Mouse (Mus musculus): ENCODE results near the gene Hapln2.

Gene Hapln2

DNA sequence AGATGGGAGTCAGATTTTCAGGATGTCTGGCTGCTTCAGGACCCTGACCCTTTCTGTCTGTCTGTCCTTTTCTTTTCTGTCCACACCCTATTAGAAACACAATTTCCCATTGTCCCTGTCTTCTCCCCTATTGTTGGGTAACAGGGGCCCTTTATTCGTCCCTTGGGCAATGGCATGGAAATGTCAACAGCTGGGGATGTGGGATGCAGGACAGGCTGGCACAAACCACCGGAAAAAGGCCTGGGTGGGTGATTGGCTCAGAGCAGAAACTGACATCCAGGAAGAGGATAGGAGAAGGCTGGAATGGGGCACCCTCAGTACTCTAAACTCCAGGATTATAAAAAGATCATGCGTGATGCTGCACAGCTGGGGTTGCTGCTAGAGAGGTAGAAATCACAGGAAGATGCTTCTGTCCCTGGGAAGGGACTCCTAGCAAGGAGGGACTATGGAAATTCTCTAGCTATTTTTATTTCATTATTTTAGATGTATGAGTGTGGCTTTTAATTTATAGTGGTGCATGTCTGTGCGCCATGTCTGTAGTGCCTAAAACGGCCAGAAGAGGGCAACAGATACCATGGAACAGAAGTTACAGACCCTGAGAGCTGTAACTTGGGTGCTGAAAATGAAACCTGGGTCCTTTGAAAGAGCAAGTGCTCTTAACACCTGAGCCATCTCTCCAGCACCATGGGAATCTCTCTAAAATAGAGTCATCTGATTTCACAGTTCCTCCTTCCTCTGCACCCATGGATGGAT, at the start of gene Hapln2:
TSS of gene Hapln2 (minus strand) at position 150 of the 753 bp plus-strand sequence.
- DNase-seq, result peak in 1 of 2 experiments; percentile 25

DNA sequence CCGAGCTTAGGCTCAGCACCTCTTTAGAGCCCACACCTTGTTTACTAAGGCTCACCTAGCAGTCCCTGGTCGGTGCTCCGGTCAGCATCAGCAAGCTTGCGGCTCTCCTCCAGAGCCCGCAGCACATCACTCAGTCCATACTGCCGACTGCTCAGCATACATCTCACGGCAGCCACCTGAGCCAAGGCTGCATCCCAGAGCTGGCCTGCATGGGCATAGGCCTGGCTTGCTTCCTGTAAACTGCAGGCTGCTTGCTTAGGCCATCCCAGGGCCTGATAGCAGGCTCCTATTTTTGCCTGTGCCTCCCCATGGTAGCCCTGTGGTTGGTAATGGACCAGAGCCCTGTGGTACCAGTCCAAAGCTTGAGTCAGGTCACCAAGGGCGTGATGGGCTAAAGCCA, 47.4 kb upstream of the Hapln2 start:
- no peak for DNase-seq

DNA sequence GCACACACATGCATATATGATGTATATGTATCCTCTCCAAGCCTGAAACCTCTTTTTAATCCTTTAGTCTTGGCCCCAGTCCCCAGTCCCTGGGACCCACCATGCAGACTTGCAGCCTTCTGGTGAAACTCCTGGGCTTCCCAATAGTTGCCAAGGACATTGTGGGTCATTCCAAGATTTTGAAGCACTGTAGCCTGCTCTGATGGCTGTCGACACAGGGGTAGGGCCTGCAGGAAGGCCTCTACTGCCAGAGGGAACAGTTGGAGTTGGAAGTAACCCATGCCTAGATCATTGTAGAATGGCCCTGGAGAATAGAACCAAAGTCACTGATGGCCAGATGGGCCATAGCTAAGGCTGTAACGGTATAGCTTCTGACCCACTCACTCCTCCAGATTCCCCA, 47.0 kb upstream of the Hapln2 start:
- no peak for DNase-seq

DNA sequence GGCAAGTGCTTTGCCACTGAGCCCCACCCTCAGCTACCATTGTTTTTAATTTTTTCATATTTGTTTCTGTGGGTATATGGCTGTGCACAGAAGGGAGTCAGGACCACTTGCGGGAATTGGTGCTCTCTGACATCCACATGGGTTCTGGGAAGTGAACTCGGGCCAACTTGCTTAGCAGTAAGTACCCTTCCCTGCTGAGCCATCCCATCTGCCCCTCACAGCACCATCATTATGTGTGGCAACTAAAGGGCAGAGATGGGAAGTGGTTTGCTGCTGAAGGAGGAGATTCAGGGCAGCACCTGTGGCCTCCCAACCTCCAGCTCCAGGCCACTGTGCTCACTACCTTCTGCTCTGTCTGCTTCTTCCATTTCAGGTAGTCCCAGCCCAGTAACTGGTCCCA, 46.2 kb upstream of the Hapln2 start:
- DNase-seq, result no peak

DNA sequence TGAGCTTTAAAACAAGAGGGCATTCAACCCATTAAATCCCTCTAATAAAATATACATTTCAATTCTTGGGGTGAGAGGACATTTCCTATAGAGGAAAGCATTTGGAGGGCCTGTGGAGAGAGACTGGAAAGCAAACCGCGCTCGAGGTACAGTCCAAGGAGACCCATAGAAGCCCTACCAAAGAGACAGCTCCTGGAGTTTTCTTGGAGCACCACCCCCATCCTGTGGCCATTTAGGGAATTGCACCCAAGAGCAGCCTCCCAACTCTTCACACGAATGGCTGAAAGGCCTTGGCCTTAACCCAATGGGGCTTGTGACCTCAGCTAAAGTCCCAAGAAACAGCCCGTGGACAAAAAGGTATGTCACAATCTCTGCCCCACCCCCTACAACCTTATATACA, 44.4 kb upstream of the Hapln2 start:
- peak; percentile 81 to 88 for DNase-seq

DNA sequence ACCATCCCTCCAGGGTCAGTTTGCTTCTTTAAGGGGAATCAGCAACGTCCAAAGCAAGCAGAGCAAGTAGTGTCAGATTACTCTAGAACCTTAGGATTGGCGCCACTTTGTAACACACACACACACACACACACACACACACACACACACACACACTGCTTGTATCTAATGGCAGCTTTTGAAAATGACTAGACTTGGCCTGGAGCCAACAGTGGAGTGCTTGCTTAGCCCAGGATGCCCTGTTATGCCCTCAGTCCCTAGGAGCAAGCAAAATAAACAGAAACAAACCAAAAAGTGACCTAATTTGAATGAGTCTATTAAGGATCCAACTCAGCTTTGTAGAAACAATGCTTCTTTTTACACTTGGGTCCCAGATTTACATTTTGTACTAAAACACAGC, 41.0 kb upstream of the Hapln2 start:
- DNase-seq, result peak in 1 of 2 experiments; percentile 13

DNA sequence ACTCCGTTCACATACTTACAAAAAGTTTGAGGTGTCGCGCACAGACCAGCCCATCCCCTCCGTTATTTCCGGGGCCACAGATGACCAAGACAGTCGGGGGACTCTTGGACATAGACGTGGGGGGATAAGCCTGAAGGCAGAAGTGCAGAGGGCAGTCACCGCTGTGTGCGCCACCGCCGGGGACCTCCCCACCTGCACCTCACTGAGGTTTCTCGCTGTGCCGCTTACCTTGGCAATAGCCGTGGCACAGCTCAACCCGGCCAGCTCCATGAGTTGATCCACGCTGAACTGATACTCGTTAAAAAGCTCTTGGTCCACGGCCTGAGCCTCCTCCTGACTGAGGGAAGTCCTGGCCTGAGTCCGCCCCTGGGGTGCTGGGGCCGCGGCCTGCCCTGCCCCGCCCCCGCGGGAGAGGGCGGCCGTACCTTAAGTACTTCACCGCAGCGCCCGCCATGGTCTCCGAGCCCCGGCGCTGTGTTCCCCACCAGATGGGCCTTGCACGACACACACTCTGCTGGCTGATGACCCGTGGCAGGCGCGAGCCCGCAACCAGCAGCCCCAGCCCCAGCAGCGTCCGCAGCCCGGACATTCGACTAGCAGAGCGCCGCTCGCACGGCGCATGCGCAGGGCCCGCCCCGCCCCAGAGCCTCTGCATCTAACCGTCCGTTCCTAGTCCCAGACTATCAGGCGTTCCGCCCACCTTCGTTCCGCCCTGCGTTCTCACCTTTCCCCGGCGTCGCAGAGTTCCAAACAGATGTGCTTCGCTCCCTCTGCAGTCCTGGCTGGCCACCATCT, 30.7 kb upstream of the Hapln2 start, which contains the start of gene Naxe:
TSS of gene Naxe (minus strand) at position 594 of the 795 bp plus-strand sequence.
- DNase-seq, result peak; percentile 87 to 93

DNA sequence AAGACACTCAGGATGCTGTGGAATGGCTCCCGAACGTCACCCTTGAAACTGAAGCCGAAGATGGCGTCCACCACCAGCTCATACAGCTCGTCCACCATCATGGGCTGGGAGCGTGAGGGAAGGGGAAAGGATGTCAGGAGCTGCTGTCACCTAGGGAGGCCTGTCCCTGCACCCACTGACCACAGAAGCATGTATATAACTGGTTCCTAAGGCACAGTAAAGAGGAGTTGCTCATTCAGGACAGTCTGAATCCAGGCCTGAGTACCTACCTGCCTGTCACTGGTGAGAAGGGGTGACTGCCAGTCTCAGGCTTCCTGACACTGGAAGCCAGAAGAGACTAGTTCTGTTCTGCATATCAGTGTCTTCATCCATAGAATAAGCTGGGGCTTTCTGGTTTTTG, 29.6 kb upstream of the Hapln2 start:
- no peak for DNase-seq

DNA sequence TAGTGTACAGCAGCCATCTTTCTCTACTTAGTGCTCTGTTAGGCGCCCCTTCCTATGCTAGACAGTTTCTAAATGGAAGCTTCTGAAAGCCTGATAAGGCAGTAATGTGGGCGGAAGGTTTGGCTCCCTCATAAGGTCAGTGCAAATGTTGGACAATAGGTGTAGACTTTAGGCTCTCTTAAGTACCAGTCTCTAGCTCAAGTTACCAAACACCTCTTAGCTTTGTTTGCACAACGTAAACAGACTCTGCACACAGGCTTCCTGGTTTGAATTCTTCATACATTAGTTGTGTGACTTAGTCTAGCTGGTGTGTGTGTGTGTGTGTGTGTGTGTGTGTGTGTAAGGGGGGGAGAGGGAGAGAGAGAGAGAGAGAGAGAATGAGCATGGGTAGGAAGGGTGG, 22.1 kb upstream of the Hapln2 start:
- DNase-seq, result no peak

DNA sequence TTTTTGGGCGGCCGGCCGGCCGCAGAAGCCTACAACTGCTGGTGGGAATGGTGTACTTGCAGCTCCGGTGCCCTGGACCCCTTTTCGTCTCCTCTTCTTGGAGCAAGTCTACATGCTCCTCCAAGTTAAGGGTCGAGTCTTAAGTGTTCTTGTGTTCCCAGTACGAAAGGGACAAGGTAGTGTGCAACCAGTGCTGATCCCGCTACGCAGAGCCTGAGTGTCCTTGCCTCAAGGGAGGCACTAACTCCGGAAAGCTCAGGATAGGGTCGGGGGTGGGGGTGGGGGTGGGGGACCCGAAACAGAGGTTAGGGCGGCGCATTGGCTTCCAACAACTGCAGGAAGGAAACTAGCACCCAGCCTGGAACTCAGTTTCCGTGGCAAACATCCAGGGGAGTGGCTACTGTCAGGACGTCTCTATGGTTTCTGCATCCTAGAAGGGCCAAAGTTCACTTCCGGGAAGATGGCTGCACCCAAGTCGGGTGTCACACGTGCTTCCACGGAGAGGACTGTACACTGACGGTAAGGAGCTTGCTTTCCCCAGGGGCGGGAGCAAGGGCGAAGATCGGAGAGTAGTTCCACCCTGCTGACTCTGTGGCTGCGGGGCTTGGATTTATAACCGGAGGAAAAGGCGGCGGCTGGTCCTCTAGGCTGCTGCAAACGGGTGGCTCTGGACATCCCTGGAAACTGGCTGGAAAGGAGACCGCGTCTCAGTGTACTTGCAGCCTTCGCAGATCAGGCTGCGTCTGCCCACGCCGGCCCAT, 15.5 kb upstream of the Hapln2 start, which contains the start of gene Gpatch4:
TSS of gene Gpatch4 (plus strand) at position 448 of the 761 bp plus-strand sequence.
- peak; percentile 95 to 96 for DNase-seq

DNA sequence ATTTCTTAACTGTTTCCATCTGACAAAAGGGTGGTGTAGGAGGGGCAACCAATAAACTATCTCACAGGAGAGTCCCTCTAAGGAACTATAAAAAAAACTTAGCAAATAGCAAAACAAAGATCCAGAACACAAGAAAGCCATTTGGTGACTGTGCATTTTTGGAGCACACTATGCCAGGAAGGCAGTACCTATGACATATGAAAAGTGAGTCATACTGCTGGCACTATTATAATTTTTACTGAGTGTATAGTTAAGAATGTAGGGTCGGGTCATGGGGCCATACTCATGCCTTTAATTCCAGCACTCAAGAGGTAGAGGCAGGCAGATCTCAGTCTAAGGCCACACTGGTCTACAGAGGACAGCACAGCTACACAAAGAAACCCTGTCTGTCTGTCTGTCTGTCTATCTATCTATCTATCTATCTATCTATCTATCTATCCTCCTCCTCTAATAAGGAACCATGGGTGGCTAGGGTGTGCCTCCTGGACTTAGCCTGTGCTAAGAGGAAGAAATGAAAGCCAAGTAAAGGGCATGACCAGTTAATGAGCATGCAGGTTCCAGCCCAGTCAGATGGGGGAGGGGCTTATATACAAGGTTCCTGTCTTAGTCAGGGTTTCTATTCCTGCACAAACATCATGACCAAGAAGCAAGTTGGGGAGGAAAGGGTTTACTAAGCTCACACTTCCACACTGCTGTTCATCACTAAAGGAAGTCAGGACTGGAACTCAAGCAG, 8.3 kb upstream of the Hapln2 start:
- no peak for DNase-seq

DNA sequence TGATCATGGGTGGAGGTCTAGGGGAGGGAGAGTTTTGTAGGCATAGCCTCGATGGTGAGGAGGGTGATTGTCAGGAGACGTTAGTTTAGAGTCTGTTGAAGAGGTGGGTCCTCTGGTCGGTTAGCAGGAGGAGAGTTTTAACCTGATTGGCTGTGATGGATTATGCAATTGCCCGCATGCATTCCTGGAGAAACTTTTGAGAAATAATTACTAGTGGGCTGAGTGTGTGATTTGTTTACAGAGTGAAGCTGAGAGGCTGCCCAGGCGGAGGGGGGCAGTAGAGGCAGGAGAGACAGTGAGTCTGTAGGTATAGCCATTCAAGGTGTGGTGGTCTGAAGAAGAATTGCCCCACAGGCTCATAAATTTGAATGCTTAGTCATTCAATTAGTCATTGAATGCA, 6.1 kb upstream of the Hapln2 start:
- DNase-seq, result no peak

DNA sequence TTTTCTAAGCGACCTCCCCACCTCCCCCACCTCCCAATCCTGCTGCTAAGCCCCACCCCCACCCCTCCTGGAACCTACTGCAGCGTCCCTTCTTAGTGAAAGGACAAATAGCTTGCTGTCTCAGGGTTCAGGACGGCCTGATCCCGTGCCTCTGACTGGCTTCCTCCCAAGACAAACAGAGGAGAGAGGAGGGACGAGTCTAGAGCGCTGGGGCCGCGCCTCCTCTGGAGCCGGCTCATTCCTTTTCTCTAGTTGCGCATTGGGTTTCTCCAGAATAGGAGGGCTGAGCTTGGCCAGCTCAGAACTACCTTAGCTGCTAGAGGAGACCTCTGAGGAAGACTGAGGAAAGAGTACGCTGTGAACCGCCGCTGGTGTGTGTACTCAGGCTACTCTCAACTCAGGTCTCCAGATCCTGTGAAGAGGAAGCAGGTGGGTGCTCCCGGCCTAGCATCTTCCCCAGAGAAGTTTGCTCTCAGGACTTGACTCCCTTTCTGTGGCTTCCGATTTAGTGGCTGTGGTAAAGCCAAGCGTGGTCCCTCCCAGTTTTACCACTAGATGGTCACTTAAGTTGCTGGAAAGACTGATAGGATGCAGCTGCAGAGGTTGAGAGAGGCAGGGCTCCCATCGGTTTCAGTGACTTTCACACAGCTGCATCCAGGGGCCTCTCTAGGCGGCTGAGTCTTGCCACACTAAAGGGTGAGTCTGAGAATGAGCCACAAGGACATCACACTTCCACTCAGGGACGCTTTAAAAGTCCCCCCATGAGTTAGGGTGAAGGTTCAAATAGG, 3.4 kb upstream of the Hapln2 start:
- peak; percentile 64 to 76 for DNase-seq

DNA sequence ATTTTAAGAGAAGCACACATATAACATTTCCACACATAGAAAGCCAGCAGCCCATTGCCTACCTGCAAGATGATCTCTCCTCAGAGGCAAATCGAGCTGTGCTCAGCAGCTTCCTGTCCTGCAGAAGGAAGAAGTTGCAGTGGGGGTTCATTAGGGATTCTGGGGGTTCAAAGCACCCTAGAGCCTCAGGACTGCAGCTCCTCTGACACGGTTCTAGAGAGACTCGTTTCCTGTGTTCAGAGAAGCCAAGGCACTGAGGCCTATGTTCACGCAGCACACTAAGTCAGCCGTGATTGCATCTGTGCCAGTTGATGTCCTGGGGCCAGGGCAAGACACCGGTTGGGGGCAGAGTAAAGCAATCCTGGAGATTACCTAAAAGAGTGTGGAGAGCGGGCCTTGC, 560 bp downstream of the Hapln2 start:
- no peak for DNase-seq

DNA sequence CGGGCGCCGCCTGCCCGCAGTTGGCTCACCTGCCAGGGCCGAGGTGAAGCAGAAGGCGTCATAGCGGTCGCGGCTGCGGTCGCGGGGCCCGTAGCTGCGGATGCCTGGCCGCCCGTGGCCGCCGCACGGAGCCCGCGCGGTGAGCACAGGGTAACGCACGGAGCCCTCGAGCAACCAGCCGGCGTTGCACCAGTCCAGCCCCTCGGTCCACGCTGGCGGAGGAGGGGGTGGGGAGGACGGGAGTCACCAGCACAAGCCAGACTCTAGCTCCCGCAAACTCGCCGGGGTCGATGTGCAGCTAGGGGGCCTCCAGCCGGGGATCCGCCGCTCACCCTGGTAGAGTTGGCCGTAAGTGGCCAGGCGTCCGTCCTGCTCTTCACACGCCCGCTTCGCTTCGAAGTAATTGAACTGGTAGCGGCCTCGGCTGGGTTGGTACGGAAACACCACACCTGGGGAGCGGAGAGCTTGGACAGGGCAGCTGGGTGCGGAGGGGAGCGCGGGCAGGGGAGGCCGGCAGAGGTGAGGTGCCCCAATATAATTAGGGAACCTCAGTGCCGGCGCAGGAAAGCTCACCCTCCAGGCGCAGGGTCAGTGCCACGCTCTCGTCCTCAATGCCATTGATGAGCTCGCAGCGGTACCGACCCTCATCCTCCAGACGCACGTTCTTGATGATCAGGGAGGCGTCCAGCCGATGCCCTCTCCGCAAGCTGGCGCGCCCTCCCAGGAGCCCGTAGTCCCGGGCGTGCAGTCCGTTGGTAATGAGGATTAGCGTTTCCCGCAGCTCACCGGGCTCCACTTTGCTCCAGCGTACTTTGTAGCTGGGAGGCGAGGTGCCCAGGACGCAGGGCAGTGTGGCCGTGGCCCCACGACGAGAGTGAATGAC, 4.0 kb downstream of the Hapln2 start:
- DNase-seq, result peak in 1 of 2 experiments; percentile 43

DNA sequence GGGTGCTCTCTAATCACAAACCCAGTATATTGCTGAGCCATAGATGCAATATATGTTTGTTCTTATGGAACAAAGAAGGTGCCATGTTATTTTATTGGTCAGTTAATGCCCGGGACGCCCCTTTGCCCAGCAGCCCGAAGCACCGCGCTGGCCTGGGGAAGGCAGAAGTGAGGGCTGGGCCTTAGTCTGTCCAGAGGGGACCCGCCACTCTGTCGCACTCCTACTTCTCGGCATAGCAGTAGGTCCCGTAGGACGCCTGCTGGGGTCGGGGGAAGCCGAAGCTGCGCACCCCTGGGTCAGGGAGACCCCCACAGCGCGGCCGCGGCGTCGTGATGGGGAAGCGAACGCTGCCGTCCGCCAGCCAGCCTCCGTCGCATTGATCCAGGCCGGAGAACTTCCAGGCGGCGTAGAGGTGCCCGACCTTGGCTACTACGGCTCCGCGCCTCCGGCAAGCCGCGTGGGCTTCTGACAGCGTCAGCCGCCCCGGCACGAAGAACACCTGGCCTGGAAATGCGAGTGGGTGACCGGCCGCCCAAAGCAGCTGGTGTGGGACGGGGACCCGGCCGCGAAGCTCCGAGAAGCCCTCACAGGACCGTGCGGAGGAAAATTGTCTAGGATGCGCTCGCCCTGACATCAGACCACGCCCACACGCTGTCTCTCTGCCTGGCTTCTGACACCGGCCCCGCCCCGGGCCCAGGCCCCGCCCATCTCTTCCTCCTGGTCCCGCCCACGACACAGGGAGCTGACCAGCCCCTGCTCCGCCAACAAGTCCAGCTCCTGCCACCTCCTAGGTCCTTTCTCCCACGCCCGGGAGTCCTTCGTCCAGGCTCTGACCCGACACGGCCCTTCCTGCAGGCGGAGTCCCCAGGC, 4.8 kb downstream of the Hapln2 start:
- peak; percentile 97 for DNase-seq

DNA sequence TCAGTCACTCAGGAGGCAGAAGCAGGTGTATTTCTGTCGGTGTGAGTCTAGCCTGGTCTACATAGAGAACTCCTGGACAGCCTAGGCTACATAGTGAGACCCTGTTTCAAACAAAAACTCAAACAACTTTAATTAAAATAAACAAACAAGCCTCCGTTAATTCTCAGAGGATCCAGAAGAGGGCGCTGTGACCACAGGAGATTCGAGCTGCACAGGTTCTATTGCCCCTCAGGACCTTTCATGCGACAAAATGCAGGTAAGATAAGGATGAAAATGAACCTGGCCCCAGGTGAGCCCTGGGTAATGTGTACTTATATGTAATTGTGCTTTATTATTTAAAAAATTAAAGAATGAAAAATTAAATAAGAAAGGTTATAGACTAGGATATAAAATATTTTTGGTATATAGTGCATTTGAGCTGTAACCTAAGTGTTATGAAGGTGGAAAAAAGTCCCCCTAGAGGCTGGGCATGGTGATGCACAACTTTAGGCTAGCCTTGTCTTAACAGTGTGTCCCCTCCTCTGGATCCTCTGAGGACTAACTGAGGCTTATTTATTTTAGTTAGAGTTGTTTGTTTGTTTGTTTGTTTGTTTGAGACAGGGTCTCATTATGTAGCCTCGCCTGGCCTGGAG, 16.6 kb downstream of the Hapln2 start:
- peak; percentile 42 to 61 for DNase-seq

DNA sequence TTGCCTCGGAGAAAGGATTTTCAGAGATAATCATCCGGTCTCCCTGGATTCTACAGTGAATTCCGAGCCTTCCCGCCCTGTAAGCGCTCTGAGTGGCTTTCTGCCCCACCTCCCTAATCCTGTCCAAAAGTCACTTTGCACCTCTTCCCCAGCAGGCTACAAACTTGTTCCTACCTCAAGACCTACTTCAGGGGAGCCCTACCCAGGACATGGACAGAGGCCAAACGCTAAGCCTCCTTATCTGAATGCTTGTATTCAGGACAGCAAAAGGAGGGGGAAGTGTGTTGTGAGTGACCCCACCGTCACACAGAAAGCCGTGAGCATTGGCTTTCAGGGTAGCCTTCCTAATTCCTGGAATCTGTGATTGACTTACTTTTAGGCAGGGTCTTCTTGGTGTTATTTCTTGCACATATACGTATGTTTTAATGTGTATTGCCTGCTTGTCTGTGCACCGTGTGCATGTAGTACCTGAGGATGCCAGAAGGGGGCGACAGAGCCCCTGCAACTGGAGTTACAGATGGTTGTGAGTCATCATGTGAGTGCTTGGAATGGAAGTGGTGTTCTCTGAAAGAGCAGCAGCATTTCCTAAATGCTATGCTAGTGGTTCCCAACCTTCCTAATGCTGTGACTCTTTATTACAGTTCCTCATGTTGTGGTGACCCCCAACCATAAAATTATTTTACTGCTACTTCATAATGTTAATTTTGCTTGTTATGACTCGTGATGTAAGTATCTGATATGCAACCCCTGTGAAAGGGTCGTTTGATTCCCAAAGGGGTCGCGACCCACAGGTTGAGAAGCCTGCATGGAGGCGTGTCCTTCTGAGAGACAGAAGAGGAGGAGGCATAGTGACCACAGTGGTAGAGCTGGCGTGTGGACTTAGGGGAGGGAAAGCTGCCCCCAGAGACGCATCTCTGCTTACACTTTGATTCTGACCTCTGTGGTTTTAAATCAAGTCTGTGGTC, 21.3 kb downstream of the Hapln2 start:
- no peak for DNase-seq
